Mouse (Mus musculus): ENCODE data around the gene Riox1. TPM values are rescaled to one million over a fixed set of nuclear protein-coding genes. Genes with fewer than 3 reads are reported as not detected.

The Riox1 gene
- total RNA-seq, 2 experiments from 2014 or later, result 3.3 to 5.4 TPM

GRCm38 (mm10) chr12:84000418-84000817, 50.0 kb downstream of the Riox1 start:
- ATAC-seq (replicated peaks; ENCODE audit: low FRiP score, poor library complexity, severe bottlenecking), result no peak

Other genes starting within 250 kb of the Riox1 start
- gene Papln, start 187.0 kb upstream of the Riox1 start, total RNA-seq (2015; ENCODE audit: low replicate concordance), result not detected in 2 replicates
- gene Papln, start 187.0 kb upstream of the Riox1 start, total RNA-seq (2017; ENCODE audit: low replicate concordance), result not detected in 2 replicates
- gene Numb, start 28.7 kb upstream of the Riox1 start, total RNA-seq (2015; ENCODE audit: low replicate concordance), result 3.8 and 10.9 TPM in 2 replicates
- 8.5 and 13.6 TPM in 2 replicates for gene Numb, start 28.7 kb upstream of the Riox1 start, total RNA-seq (2017; ENCODE audit: low replicate concordance)
- not detected in 2 replicates for gene Heatr4, start 34.2 kb downstream of the Riox1 start, total RNA-seq (2015; ENCODE audit: low replicate concordance)
- gene Heatr4, start 34.2 kb downstream of the Riox1 start, total RNA-seq (2017; ENCODE audit: low replicate concordance), result not detected in 2 replicates
- gene Acot2, start 37.3 kb downstream of the Riox1 start, total RNA-seq (2015; ENCODE audit: low replicate concordance), result 2.3 and 4.4 TPM in 2 replicates
- 1.5 and 3.5 TPM in 2 replicates for gene Acot2, start 37.3 kb downstream of the Riox1 start, total RNA-seq (2017; ENCODE audit: low replicate concordance)
- gene Acot1, start 58.9 kb downstream of the Riox1 start, total RNA-seq (2015; ENCODE audit: low replicate concordance), result not detected in 2 replicates
- 2.4 TPM in 1 of 2 replicates, not detected in the other for gene Acot1, start 58.9 kb downstream of the Riox1 start, total RNA-seq (2017; ENCODE audit: low replicate concordance)
- not detected in 2 replicates for gene Acot4, start 87.8 kb downstream of the Riox1 start, total RNA-seq (2015; ENCODE audit: low replicate concordance)
- gene Acot4, start 87.8 kb downstream of the Riox1 start, total RNA-seq (2017; ENCODE audit: low replicate concordance), result not detected in 2 replicates
- not detected in 2 replicates for gene Gm49366, start 88.3 kb downstream of the Riox1 start, total RNA-seq (2015; ENCODE audit: low replicate concordance)
- gene Gm49366, start 88.3 kb downstream of the Riox1 start, total RNA-seq (2017; ENCODE audit: low replicate concordance), result not detected in 2 replicates
- gene Acot3, start 101.5 kb downstream of the Riox1 start, total RNA-seq (2015; ENCODE audit: low replicate concordance), result not detected in 2 replicates
- gene Acot3, start 101.5 kb downstream of the Riox1 start, total RNA-seq (2017; ENCODE audit: low replicate concordance), result not detected in 2 replicates
- gene Acot5, start 118.7 kb downstream of the Riox1 start, total RNA-seq (2015; ENCODE audit: low replicate concordance), result not detected in 2 replicates
- not detected in 2 replicates for gene Acot5, start 118.7 kb downstream of the Riox1 start, total RNA-seq (2017; ENCODE audit: low replicate concordance)
- gene Acot6, start 150.0 kb downstream of the Riox1 start, total RNA-seq (2015; ENCODE audit: low replicate concordance), result not detected in 2 replicates
- 0.42 and 2.3 TPM in 2 replicates for gene Acot6, start 150.0 kb downstream of the Riox1 start, total RNA-seq (2017; ENCODE audit: low replicate concordance)
- gene Dnal1, start 163.8 kb downstream of the Riox1 start, total RNA-seq (2015; ENCODE audit: low replicate concordance), result 0.63 TPM in 1 of 2 replicates, not detected in the other
- gene Dnal1, start 163.8 kb downstream of the Riox1 start, total RNA-seq (2017; ENCODE audit: low replicate concordance), result not detected in 2 replicates
- gene Pnma1, start 197.9 kb downstream of the Riox1 start, total RNA-seq (2015; ENCODE audit: low replicate concordance), result 1.5 and 4.4 TPM in 2 replicates
- 1.0 and 4.5 TPM in 2 replicates for gene Pnma1, start 197.9 kb downstream of the Riox1 start, total RNA-seq (2017; ENCODE audit: low replicate concordance)